Mouse (Mus musculus): Measurements from ENCODE around the gene St7l.

DNA sequence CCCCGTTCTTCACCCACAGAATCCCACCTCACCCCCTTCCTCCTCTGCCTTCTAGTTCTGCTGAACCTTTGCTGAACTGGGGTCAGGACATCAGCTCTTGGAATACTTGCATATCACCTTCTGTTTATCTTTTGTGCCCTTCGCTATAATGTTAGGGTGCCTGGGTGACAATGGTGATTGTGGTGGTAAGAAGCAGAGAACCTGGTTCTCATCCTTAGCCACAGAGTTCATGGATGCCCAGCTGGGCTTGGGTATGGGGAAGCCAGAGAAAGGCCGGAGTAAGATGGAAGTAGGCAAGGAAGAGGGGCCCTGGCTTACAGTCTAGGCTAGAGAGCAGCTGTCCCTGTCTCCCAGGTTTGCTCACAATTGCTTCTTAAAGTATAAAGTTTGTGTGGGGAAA lies 90.3 kb downstream of the St7l start:
- TF ChIP-seq USF1 (IDR thresholded peaks at IDR 0.05; ENCODE audit: low read depth) (no peak), TCF3 (IDR thresholded peaks at IDR 0.05; ENCODE audit: insufficient read length, low read depth) (no peak), E2F4 (IDR thresholded peaks at IDR 0.05; ENCODE audit: insufficient read depth) (no peak), POLR2A (IDR thresholded peaks at IDR 0.05; ENCODE audit: insufficient read length, low read depth) (no peak), MYOG (IDR thresholded peaks at IDR 0.05; ENCODE audit: control insufficient read depth in 1 of 3, insufficient read depth in 1 of 3, insufficient read length in 2 of 3, low read depth in 2 of 3) (no peak), MYOD1 (IDR thresholded peaks at IDR 0.05; ENCODE audit: control insufficient read depth in 1 of 3, insufficient read length in 2 of 3, low read depth in 2 of 3) (no peak)

Data from myocyte (in vitro differentiated cells).